Mouse (Mus musculus): ENCODE data around the gene Rsad1. TPM values are rescaled to one million over a fixed set of nuclear protein-coding genes. Genes with fewer than 3 reads are reported as not detected.

Rsad1 gene
- polyA plus RNA-seq, 1 experiment from 2014 or later, result 1.6 TPM

GRCm38 (mm10) chr11:94580111-94580740 is 31.2 kb upstream of the Rsad1 start:
- H3K4me1 ChIP-seq (ENCODE audit: insufficient read depth, low read depth, low read length), result no peaks in the 10 kb centered on the region
- H3K9me3 ChIP-seq (ENCODE audit: low read length), result no peaks in the 10 kb centered on the region
- DNase-seq (ENCODE audit: low spot score) (no peak), ATAC-seq (no peak)
- H3K4me3 ChIP-seq (ENCODE audit: low read depth, low read length), result no peak overlapping the region
- no peak overlapping the region for H3K27ac ChIP-seq (ENCODE audit: low read length)
- no peak overlapping the region for H3K4me2 ChIP-seq (replicated peaks; ENCODE audit: low read depth, low read length)
- no peaks in the 10 kb centered on the region for H3K27me3 ChIP-seq (replicated peaks; ENCODE audit: insufficient read depth, low read length)
- TF ChIP-seq EP300 (IDR thresholded peaks at IDR 0.05) (no peak), CTCF (IDR thresholded peaks at IDR 0.05) (no peak)
- WGBS, result 84% methylated on average over 5 of the region's 5 CpGs
- H3K36me3 ChIP-seq (ENCODE audit: insufficient read depth, low read length), result no peaks in the 10 kb centered on the region
- H3K9ac ChIP-seq (replicated peaks; ENCODE audit: low read depth), result no peak overlapping the region

GRCm38 (mm10) chr11:94576361-94576760 is 27.3 kb upstream of the Rsad1 start:
- 88% methylated on average over 9 of the region's 9 CpGs for WGBS
- Histone ChIP-seq H3K27me3 (replicated peaks; ENCODE audit: insufficient read depth, low read length) (no peaks in the 10 kb centered on the region), H3K27ac (ENCODE audit: low read length) (no peak overlapping the region), H3K9me3 (ENCODE audit: low read length) (no peaks in the 10 kb centered on the region), H3K4me3 (ENCODE audit: low read depth, low read length) (no peak overlapping the region), H3K4me1 (ENCODE audit: insufficient read depth, low read depth, low read length) (no peaks in the 10 kb centered on the region), H3K4me2 (replicated peaks; ENCODE audit: low read depth, low read length) (no peak overlapping the region), H3K9ac (replicated peaks; ENCODE audit: low read depth) (no peak overlapping the region), H3K36me3 (ENCODE audit: insufficient read depth, low read length) (no peaks in the 10 kb centered on the region)
- TF ChIP-seq CTCF (IDR thresholded peaks at IDR 0.05) (no peak), EP300 (IDR thresholded peaks at IDR 0.05) (no peak)
- ATAC-seq (no peak), DNase-seq (ENCODE audit: low spot score) (no peak)

- DNase-seq (ENCODE audit: low spot score) (peak; percentile 46), ATAC-seq (peak; percentile 47; the same call in 1 of the 2 replicates)
- Histone ChIP-seq H3K4me2 (replicated peaks; ENCODE audit: low read depth, low read length) (no peak overlapping the region), H3K4me1 (ENCODE audit: insufficient read depth, low read depth, low read length) (no peaks in the 10 kb centered on the region), H3K9me3 (ENCODE audit: low read length) (no peaks in the 10 kb centered on the region), H3K36me3 (ENCODE audit: insufficient read depth, low read length) (no peaks in the 10 kb centered on the region), H3K27me3 (replicated peaks; ENCODE audit: insufficient read depth, low read length) (no peaks in the 10 kb centered on the region), H3K4me3 (ENCODE audit: low read depth, low read length) (no peak overlapping the region), H3K27ac (ENCODE audit: low read length) (no peak overlapping the region), H3K9ac (replicated peaks; ENCODE audit: low read depth) (no peak overlapping the region)
- TF ChIP-seq EP300 (IDR thresholded peaks at IDR 0.05) (no peak), CTCF (IDR thresholded peaks at IDR 0.05) (no peak)
- 56% methylated on average over 2 of the region's 2 CpGs for WGBS
Measured at GRCm38 (mm10) chr11:94575036-94575435, 26.0 kb upstream of the Rsad1 start.

GRCm38 (mm10) chr11:94574560-94574959 is 25.5 kb upstream of the Rsad1 start:
- no peak overlapping the region for H3K4me3 ChIP-seq (ENCODE audit: low read depth, low read length)
- no peak overlapping the region for H3K4me2 ChIP-seq (replicated peaks; ENCODE audit: low read depth, low read length)
- no peaks in the 10 kb centered on the region for H3K9me3 ChIP-seq (ENCODE audit: low read length)
- no peaks in the 10 kb centered on the region for H3K27me3 ChIP-seq (replicated peaks; ENCODE audit: insufficient read depth, low read length)
- TF ChIP-seq EP300 (IDR thresholded peaks at IDR 0.05) (no peak), CTCF (IDR thresholded peaks at IDR 0.05) (peak; percentile 39)
- no peaks in the 10 kb centered on the region for H3K4me1 ChIP-seq (ENCODE audit: insufficient read depth, low read depth, low read length)
- H3K9ac ChIP-seq (replicated peaks; ENCODE audit: low read depth), result no peak overlapping the region
- ATAC-seq (no peak), DNase-seq (ENCODE audit: low spot score) (peak; percentile 38)
- 20% methylated on average over 7 of the region's 7 CpGs for WGBS
- no peak overlapping the region for H3K27ac ChIP-seq (ENCODE audit: low read length)
- H3K36me3 ChIP-seq (ENCODE audit: insufficient read depth, low read length), result no peaks in the 10 kb centered on the region

- DNase-seq (ENCODE audit: low spot score) (no peak), ATAC-seq (no peak)
- Histone ChIP-seq H3K9ac (replicated peaks; ENCODE audit: low read depth) (no peak overlapping the region), H3K36me3 (ENCODE audit: insufficient read depth, low read length) (no peaks in the 10 kb centered on the region), H3K27me3 (replicated peaks; ENCODE audit: insufficient read depth, low read length) (no peaks in the 10 kb centered on the region), H3K27ac (ENCODE audit: low read length) (no peak overlapping the region), H3K4me2 (replicated peaks; ENCODE audit: low read depth, low read length) (no peak overlapping the region), H3K4me3 (ENCODE audit: low read depth, low read length) (no peak overlapping the region), H3K9me3 (ENCODE audit: low read length) (no peaks in the 10 kb centered on the region), H3K4me1 (ENCODE audit: insufficient read depth, low read depth, low read length) (no peaks in the 10 kb centered on the region)
- TF ChIP-seq EP300 (IDR thresholded peaks at IDR 0.05), result no peak
- no peak for TF ChIP-seq CTCF (IDR thresholded peaks at IDR 0.05)
- 95% methylated on average over 1 of the region's 1 CpGs for WGBS
Measured at GRCm38 (mm10) chr11:94571850-94572249, 22.8 kb upstream of the Rsad1 start.

- no peak overlapping the region for H3K9ac ChIP-seq (replicated peaks; ENCODE audit: low read depth)
- no peak overlapping the region for H3K4me3 ChIP-seq (ENCODE audit: low read depth, low read length)
- no peak overlapping the region for H3K4me2 ChIP-seq (replicated peaks; ENCODE audit: low read depth, low read length)
- H3K27ac ChIP-seq (ENCODE audit: low read length), result peak overlapping the region; percentile 62
- H3K36me3 ChIP-seq (ENCODE audit: insufficient read depth, low read length), result no peaks in the 10 kb centered on the region
- DNase-seq (ENCODE audit: low spot score) (peak; percentile 56), ATAC-seq (peak; percentile 80)
- TF ChIP-seq EP300 (IDR thresholded peaks at IDR 0.05) (no peak), CTCF (IDR thresholded peaks at IDR 0.05) (no peak)
- H3K9me3 ChIP-seq (ENCODE audit: low read length), result no peaks in the 10 kb centered on the region
- H3K27me3 ChIP-seq (replicated peaks; ENCODE audit: insufficient read depth, low read length), result no peaks in the 10 kb centered on the region
- WGBS, result 51% methylated on average over 9 of the region's 9 CpGs
- H3K4me1 ChIP-seq (ENCODE audit: insufficient read depth, low read depth, low read length), result no peaks in the 10 kb centered on the region
Measured at GRCm38 (mm10) chr11:94570612-94571011, 21.6 kb upstream of the Rsad1 start.

Measured in lung, postnatal 0 days (tissue).